Mouse (Mus musculus): ENCODE measurements at regions not wholly inside any gene's neighbourhood (a gene's known extent, or its start where the extent isn't known, plus 50 kb on each side); places are given as distances from the start of the nearest gene placed in this dataset.
A peak's percentile ranks its signal among the peaks of the same experiment; 100 is the strongest.

GRCm38 (mm10) chr9:113426324-113426723, 281.7 kb downstream of the Pdcd6ip start:
- no peak for DNase-seq (ENCODE audit: low spot score in 2 of 2)

GRCm38 (mm10) chr9:113421645-113422044, 286.4 kb downstream of the Pdcd6ip start:
- DNase-seq (ENCODE audit: low spot score in 2 of 2), result no peak

GRCm38 (mm10) chr9:113421121-113421520, 286.9 kb downstream of the Pdcd6ip start:
- DNase-seq (ENCODE audit: low spot score in 2 of 2), result no peak

GRCm38 (mm10) chr9:113419801-113420200, 288.3 kb downstream of the Pdcd6ip start:
- DNase-seq (ENCODE audit: low spot score in 2 of 2), result no peak

- no peak for DNase-seq (ENCODE audit: low spot score in 2 of 2)
Observed at GRCm38 (mm10) chr9:113417106-113417505, 291.0 kb downstream of the Pdcd6ip start.

- DNase-seq (ENCODE audit: low spot score in 2 of 2), result no peak
Observed at GRCm38 (mm10) chr9:113415511-113415931, 292.5 kb downstream of the Pdcd6ip start.

GRCm38 (mm10) chr9:113414690-113415089, 293.4 kb downstream of the Pdcd6ip start:
- DNase-seq (ENCODE audit: low spot score in 2 of 2), result no peak

- no peak for DNase-seq (ENCODE audit: low spot score in 2 of 2)
Observed at GRCm38 (mm10) chr9:113413851-113414250, 294.2 kb downstream of the Pdcd6ip start.

GRCm38 (mm10) chr9:113411638-113412037, 296.4 kb downstream of the Pdcd6ip start:
- DNase-seq (ENCODE audit: low spot score in 2 of 2), result no peak

- no peak for DNase-seq (ENCODE audit: low spot score in 2 of 2)
Observed at GRCm38 (mm10) chr9:113408521-113408920, 299.5 kb downstream of the Pdcd6ip start.

- DNase-seq (ENCODE audit: low spot score in 2 of 2), result no peak
Observed at GRCm38 (mm10) chr9:113394320-113394719, 313.7 kb downstream of the Pdcd6ip start.

GRCm38 (mm10) chr9:113387356-113387755, 320.7 kb downstream of the Pdcd6ip start:
- DNase-seq (ENCODE audit: low spot score in 2 of 2), result no peak

GRCm38 (mm10) chr9:113381591-113382110, 326.4 kb downstream of the Pdcd6ip start:
- no peak for DNase-seq (ENCODE audit: low spot score in 2 of 2)

- DNase-seq (ENCODE audit: low spot score in 2 of 2), result no peak
Observed at GRCm38 (mm10) chr9:113380408-113381129, 327.5 kb downstream of the Pdcd6ip start.

- no peak for DNase-seq (ENCODE audit: low spot score in 2 of 2)
Observed at GRCm38 (mm10) chr9:113378525-113378924, 329.5 kb downstream of the Pdcd6ip start.

- DNase-seq (ENCODE audit: low spot score in 2 of 2), result no peak
Observed at GRCm38 (mm10) chr9:113371718-113372306, 336.2 kb downstream of the Pdcd6ip start.

- DNase-seq (ENCODE audit: low spot score in 2 of 2), result no peak
Observed at GRCm38 (mm10) chr9:113347942-113348341, 360.1 kb downstream of the Pdcd6ip start.

- DNase-seq (ENCODE audit: low spot score in 2 of 2), result peak in 1 of 2 experiments; percentile 46
Observed at GRCm38 (mm10) chr9:113346531-113346930, 361.5 kb downstream of the Pdcd6ip start.

- no peak for DNase-seq (ENCODE audit: low spot score in 2 of 2)
Observed at GRCm38 (mm10) chr9:113342131-113342530, 365.9 kb downstream of the Pdcd6ip start.

- DNase-seq (ENCODE audit: low spot score in 2 of 2), result no peak
Observed at GRCm38 (mm10) chr9:113340838-113341237, 367.2 kb downstream of the Pdcd6ip start.

GRCm38 (mm10) chr9:113340036-113340435, 368.0 kb downstream of the Pdcd6ip start:
- DNase-seq (ENCODE audit: low spot score in 2 of 2), result no peak

GRCm38 (mm10) chr9:113324489-113324888, 383.6 kb downstream of the Pdcd6ip start:
- DNase-seq (ENCODE audit: low spot score in 2 of 2), result no peak

All from layer of hippocampus, adult 8-10 months (tissue).